Mouse (Mus musculus) gastrocnemius, adult 8-10 months (tissue): Measurements from ENCODE around the gene Rgl2. TPM values are rescaled to one million over a fixed set of nuclear protein-coding genes. Genes with fewer than 3 reads are reported as not detected.
A peak's percentile ranks its signal among the peaks of the same experiment; 100 is the strongest.

Experiments used
- DNase-seq, 2 experiments: peaks; one replicate each; pipeline ENCODE4 v3.0.0; 2022; ENCODE audit warnings: low spot score in 2 of 2
- microRNA-seq: library from miRNA; unstranded; fragments of <30 nt; microRNA quantifications from one replicate; pipeline ENCODE4 v1.2.0, GENCODE M21; 2022
- total RNA-seq, 4 experiments: library from RNA; stranded (reverse); gene quantifications; 2 replicates each; pipeline ENCODE4 v1.2.4; 2022

Gene Rgl2
- total RNA-seq, 4 experiments from 2014 or later, result 20.3 to 26.3 (median 23.6) TPM

GRCm38 (mm10) chr17:33968489-33968888 is 39.1 kb downstream of the Rgl2 start:
- peak; percentile 62 to 70 for DNase-seq

GRCm38 (mm10) chr17:33968927-33969326 is 39.6 kb downstream of the Rgl2 start:
- DNase-seq, result no peak

- no peak for DNase-seq
Observed at GRCm38 (mm10) chr17:33969394-33969793, 40.1 kb downstream of the Rgl2 start.

GRCm38 (mm10) chr17:33972691-33973090 is 43.3 kb downstream of the Rgl2 start:
- no peak for DNase-seq

GRCm38 (mm10) chr17:33973572-33973971 is 44.2 kb downstream of the Rgl2 start:
- no peak for DNase-seq

- no peak for DNase-seq
Observed at GRCm38 (mm10) chr17:33977861-33978557, 48.7 kb downstream of the Rgl2 start.

- peak; percentile 74 to 82 for DNase-seq
Observed at GRCm38 (mm10) chr17:33978631-33979031, 49.3 kb downstream of the Rgl2 start.

GRCm38 (mm10) chr17:33979512-33980050 is 50.2 kb downstream of the Rgl2 start:
- no peak for DNase-seq

- no peak for DNase-seq
Observed at GRCm38 (mm10) chr17:33980181-33981035, 51.1 kb downstream of the Rgl2 start.

GRCm38 (mm10) chr17:33981192-33981909 is 52.0 kb downstream of the Rgl2 start:
- peak; percentile 82 to 90 for DNase-seq

- DNase-seq, result peak in 1 of 2 experiments; percentile 37
Observed at GRCm38 (mm10) chr17:33982136-33982535, 52.8 kb downstream of the Rgl2 start.

Small RNAs within 50 kb of the gene (microRNA-seq; reads per million reads assigned to microRNA genes)
- gene Gm27740, result not detected

Other genes starting within 250 kb of the Rgl2 start
- 10 to 100 TPM; 37.6 to 69.2 (median 57.2) TPM for gene Hnrnpm, start 242.7 kb upstream of the Rgl2 start, total RNA-seq
- gene March2, start 210.9 kb upstream of the Rgl2 start, total RNA-seq, result 100 to 1,000 TPM in 1 of 4 experiments, 10 to 100 TPM in 3; 90.1 to 113 (median 96.7) TPM
- 100 to 1,000 TPM; 131 to 136 (median 133) TPM for gene Rab11b, start 169.0 kb upstream of the Rgl2 start, total RNA-seq
- 1 to 10 TPM in 3 of 4 experiments, under 1 TPM in 1; 0.41 to 5.5 (median 3.0) TPM for gene Angptl4, start 147.7 kb upstream of the Rgl2 start, total RNA-seq
- 10 to 100 TPM; 12.4 to 17.4 (median 14.8) TPM for gene Kank3, start 119.0 kb upstream of the Rgl2 start, total RNA-seq
- gene Rps28, start 105.0 kb upstream of the Rgl2 start, total RNA-seq, result 100 to 1,000 TPM; 634 to 807 (median 649) TPM
- 100 to 1,000 TPM; 371 to 396 (median 385) TPM for gene Ndufa7, start 105.0 kb upstream of the Rgl2 start, total RNA-seq
- 10 to 100 TPM; 16.3 to 18.0 (median 17.0) TPM for gene Cd320, start 86.5 kb upstream of the Rgl2 start, total RNA-seq
- not detected for gene Gm7029, start 55.7 kb upstream of the Rgl2 start, total RNA-seq
- under 1 TPM in 3 of 4 experiments, not detected in 1; 0.19 to 0.56 (median 0.45) TPM for gene Kifc1, start 38.9 kb upstream of the Rgl2 start, total RNA-seq
- not detected for gene Platr17, start 24.4 kb upstream of the Rgl2 start, total RNA-seq
- gene Daxx, start 20.1 kb upstream of the Rgl2 start, total RNA-seq, result 10 to 100 TPM; 14.1 to 18.5 (median 16.1) TPM
- gene Tapbp, start 13.6 kb upstream of the Rgl2 start, total RNA-seq, result 10 to 100 TPM; 35.3 to 41.1 (median 38.3) TPM
- gene Zbtb22, start 13.6 kb upstream of the Rgl2 start, total RNA-seq, result 10 to 100 TPM; 14.5 to 18.7 (median 17.1) TPM
- 10 to 100 TPM; 56.4 to 69.1 (median 64.0) TPM for gene Pfdn6, start 10.8 kb downstream of the Rgl2 start, total RNA-seq
- 10 to 100 TPM in 1 of 4 experiments, 1 to 10 TPM in 3; 7.8 to 11.5 (median 8.7) TPM for gene Wdr46, start 11.1 kb downstream of the Rgl2 start, total RNA-seq
- gene B3galt4, start 21.9 kb downstream of the Rgl2 start, total RNA-seq, result 1 to 10 TPM; 1.4 to 1.8 (median 1.5) TPM
- 10 to 100 TPM; 32.0 to 34.6 (median 32.5) TPM for gene Vps52, start 26.3 kb downstream of the Rgl2 start, total RNA-seq
- gene Rps18, start 26.5 kb downstream of the Rgl2 start, total RNA-seq, result 100 to 1,000 TPM; 380 to 500 (median 432) TPM
- gene H2-K1, start 70.8 kb downstream of the Rgl2 start, total RNA-seq, result 10 to 100 TPM; 34.2 to 57.8 (median 46.1) TPM
- 10 to 100 TPM in 3 of 4 experiments, 1 to 10 TPM in 1; 9.8 to 15.6 (median 11.7) TPM for gene Ring1, start 95.1 kb downstream of the Rgl2 start, total RNA-seq
- 10 to 100 TPM; 83.6 to 90.2 (median 84.9) TPM for gene H2-Ke6, start 98.5 kb downstream of the Rgl2 start, total RNA-seq
- 10 to 100 TPM; 44.2 to 63.5 (median 49.3) TPM for gene Slc39a7, start 102.1 kb downstream of the Rgl2 start, total RNA-seq
- 10 to 100 TPM; 36.8 to 39.3 (median 38.8) TPM for gene Rxrb, start 102.3 kb downstream of the Rgl2 start, total RNA-seq
- 1 to 10 TPM; 2.5 to 4.8 (median 3.9) TPM for gene Col11a2, start 109.9 kb downstream of the Rgl2 start, total RNA-seq
- gene H2-Oa, start 162.8 kb downstream of the Rgl2 start, total RNA-seq, result not detected
- gene H2-DMa, start 190.0 kb downstream of the Rgl2 start, total RNA-seq, result 1 to 10 TPM; 3.0 to 4.6 (median 4.0) TPM
- gene Brd2, start 193.1 kb downstream of the Rgl2 start, total RNA-seq, result 10 to 100 TPM; 67.9 to 73.8 (median 69.8) TPM
- under 1 TPM in 2 of 4 experiments, not detected in 2; 0.40 to 0.61 TPM for gene H2-DMb2, start 213.8 kb downstream of the Rgl2 start, total RNA-seq
- under 1 TPM in 2 of 4 experiments, not detected in 2; 0.19 to 0.81 TPM for gene H2-DMb1, start 223.5 kb downstream of the Rgl2 start, total RNA-seq